Mouse (Mus musculus) cerebellum, adult 18-20 months (tissue): ENCODE data around the gene Elovl4.

Experiments
- DNase-seq, 2 experiments: peaks; one replicate each; pipeline ENCODE4 v3.0.0; 2021

The Elovl4 gene

GRCm38 (mm10) chr9:83805977-83806815, at the start of gene Elovl4:
TSS of gene Elovl4 (minus strand) at chr9:83806277.
- DNase-seq, result peak; percentile 91 to 96

DNA sequence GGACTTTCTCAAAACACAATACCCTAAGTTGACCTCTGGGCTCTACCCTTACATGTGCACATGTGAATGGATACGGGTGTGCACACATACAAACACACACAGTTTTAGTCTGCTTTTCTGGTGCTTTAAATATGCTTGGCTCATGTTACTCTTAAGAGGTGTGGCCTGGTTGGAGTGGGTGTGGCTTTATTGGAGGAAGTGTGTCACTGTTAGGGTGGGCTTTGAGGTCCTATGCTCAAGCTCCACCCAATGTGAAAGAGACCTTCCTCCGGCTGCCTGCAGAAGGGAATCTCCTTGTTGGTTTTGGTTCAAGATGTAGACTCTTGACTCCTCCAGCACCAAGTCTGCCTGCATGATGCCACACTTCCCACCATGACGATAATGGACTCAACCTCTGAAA, 46.4 kb upstream of the Elovl4 start:
- DNase-seq, result no peak

GRCm38 (mm10) chr9:83834748-83835313, 28.8 kb upstream of the Elovl4 start:
- DNase-seq, result no peak

DNA sequence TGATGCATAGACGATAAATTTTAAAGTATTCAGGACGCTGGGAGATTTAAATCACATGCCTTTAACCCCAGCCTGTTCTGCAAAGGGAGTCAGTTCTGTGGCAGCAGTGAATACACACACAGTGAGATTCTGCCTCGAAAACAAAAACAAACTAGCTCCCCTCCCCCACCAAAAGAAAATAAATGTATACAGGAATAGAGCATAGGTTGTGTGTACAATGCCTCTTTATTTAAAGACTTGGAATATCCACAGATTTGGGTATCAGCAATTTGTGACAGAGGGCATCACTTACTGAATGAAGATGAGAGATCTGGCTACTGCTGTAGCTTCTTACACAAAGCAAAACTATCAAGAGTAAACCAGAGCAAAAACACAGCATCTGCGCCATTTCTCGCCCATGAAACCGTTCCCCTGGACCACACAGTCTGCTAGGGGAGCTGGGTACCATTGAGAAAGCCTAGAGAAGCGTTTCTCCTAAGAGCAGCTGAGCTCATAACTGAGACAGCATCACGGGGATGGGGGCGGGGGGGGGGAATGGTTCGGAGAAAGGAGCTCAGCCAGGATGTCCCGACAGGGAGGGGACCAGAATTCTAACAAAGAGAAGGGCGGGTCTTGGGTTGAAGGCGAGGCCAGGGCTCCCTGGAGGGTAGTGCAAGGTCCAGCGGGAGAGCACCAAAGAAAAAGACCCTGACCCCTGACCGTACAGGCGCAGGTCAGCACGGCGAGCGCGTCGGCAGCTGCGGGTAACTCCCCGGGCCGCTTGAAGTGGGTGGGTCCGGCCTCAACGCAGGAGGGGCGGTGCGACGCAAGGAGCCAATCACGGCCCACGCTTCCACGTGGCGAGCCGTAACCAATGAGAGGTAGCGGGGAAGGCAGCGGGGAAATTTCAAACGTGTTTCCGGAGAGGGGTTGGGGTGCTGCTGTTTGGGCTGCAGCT, 28.0 kb upstream of the Elovl4 start, which contains the start of gene Ttk:
Ttk (plus strand) TSS at position 879 of the 937 bp plus-strand sequence.
- peak; percentile 89 to 91 for DNase-seq

GRCm38 (mm10) chr9:83831152-83831551, 25.1 kb upstream of the Elovl4 start:
- DNase-seq, result no peak

DNA sequence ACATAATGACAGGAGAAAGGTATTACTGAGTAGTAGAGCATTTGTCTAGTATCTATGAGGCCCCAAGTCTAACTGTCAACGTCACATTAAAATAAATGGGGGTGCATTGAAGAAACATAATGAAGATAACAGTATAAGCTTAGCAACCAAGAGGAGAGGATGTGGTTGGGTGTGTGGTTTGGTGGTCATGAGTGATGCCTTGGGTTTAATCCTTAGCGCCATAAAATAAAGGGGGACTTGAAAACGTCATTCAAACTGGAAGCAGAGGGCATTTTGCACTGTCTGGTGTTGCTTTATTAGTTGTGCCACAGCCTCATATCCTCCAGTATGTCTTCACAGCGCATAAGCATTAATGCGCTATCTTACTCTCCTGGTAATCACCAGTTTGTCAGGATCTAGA, 23.8 kb upstream of the Elovl4 start:
- no peak for DNase-seq

GRCm38 (mm10) chr9:83822925-83823324, 16.8 kb upstream of the Elovl4 start:
- no peak for DNase-seq

DNA sequence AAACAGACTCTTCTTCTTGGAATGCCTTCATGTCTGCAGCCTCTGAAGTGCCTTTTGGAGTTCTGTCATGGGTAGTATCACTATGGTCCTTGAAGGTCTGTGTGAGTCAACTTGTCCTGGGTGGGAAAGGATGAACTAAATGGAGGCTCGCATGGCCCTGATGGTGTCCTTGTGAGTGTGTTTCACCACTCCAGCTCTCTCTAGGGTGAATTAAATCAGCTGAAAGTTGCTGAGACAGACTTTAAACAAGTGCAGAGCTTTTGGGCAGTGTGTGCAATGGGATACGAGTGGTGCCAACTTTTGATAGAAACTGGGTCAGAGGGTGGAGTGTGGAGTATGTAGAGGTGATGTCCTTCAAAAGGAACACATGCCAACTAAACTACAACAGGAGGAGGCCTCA, 14.9 kb upstream of the Elovl4 start:
- DNase-seq, result no peak

DNA sequence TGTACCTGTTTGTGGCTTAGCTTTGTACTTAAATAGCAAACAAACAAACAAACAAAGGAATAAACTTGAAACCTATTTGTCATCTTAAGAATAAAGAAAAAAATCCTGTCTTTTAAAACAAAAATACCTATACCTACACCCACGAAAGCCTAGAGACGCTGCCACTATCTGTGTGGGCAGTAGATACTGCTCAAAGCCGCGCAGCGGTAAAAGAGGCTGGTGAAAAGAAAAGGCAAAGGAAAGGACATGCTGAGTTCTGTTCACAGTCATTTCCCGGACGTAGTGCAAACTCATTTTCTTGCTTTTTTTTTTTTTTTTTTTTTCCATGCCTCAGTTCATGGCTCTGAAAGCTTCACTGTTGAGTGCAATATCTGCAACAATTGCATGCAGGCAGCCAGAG, 13.1 kb upstream of the Elovl4 start:
- no peak for DNase-seq

DNA sequence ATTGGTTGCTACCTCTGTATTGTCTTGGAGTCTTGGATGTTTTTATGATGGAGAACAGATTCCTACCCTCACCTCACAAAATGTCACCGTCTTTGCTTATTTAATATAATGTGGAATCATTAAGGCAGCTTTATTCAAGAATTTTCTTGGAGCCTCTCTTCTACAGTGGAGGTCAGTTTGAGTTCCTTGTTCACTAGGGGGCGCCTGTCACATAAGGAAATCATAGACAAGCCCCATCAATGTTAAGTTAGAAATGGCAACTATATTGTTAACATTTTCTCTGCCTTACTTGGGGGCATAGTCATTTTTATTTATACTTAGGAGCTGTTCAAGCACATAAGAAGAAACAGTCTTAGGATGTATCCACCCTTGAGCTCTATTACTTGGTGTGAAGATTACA, 1.5 kb upstream of the Elovl4 start:
- DNase-seq, result peak; percentile 65 to 71

DNA sequence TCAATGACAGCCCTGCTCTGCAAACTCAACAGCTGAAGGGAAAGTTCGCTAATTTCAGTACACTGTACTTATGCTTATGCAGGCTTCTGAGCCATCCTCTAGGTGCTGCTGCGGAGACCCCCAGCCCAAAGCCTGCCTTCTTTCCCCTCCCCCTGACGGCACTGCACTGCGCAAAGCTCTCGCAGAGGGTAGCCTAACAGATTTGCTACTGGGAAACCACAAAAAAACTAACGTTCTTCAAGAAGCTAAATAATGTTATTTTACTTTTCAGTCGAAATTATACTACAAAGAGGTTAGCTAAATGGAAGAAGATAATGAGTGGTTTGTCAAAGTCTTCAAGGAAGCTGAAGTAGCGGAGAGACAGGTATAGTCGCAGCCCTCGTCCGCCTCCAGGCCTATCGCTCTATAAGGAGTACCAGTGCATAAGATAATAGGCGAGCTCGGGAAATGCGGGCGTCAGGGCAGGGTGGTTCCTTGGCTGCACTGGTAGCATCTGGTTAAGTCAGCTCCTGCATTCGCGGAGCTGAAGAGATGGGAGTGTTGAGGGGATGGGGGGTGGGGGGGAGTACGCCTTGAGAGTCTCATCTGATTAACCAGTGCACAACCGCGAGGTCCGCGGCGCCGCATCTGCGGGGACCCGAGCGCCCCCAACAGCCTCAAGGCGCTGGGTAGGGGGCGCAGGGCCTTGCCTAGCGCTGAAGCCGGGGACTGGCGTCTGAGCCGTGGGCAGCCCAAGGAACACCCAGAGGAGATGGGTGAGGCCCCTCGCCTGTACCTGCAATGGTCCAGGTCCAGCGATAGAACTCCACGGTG, 707 bp downstream of the Elovl4 start:
- peak; percentile 48 to 52 for DNase-seq

GRCm38 (mm10) chr9:83804341-83804740, 1.7 kb downstream of the Elovl4 start:
- DNase-seq, result peak; percentile 19 to 36

DNA sequence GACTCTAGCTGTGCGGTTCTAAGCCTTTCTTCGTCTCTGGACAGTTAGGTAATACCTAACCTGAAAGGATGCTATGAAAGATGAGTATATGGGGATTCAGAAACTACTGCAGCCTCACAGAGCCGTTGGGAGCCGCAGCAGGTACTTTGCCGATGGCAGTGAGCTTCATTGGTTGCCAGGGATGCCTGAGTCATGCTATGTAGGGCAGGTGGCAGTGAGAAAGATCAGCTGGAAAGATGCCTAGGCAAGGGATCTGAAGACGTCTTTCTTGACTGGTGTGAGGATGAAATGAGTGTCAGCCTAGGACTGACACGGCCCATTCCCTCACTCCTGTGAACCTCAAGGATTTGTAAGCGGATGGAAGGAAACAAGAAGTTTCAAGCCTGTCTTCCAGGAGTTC, 8.2 kb downstream of the Elovl4 start:
- DNase-seq, result peak; percentile 63 to 74

DNA sequence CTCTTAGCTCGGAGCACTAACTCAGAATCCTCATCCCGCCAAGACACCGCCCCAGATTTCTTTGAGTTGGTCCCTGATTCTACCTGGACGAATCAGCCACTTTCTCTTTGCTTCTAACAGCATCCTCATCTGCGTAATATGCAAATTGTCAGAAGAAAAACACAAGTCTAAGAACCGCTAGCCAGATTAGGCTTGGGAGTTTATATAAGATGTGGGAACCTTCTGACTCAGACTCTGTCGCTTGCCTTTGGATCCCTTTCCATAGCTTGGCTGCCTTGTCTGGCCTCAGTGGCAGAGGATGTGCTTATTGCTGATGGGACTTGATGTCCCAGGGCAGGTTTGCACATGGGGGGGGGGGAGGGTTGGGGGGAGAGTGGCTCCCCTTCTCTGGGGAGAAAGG, 9.2 kb downstream of the Elovl4 start:
- no peak for DNase-seq

DNA sequence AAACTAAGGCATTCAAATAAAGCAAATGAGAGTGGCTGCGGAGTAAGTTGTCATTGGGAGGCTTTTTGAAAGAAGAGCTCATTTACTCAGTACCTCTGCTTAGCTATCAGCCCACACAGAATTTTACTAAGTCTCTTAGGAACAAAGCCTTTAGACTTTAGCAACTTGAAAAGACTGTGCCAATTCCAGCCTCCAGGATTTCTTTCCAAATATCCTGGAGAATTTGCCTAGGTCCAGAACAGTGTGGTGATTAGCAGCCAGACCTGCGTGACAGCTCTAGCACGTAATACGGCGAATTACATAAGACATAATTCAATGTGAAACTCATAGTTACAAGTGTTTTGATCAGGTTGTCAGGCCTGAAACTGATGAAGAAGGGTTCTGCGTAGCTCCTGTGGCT, 16.8 kb downstream of the Elovl4 start:
- no peak for DNase-seq

GRCm38 (mm10) chr9:83785501-83785900, 20.6 kb downstream of the Elovl4 start:
- no peak for DNase-seq

DNA sequence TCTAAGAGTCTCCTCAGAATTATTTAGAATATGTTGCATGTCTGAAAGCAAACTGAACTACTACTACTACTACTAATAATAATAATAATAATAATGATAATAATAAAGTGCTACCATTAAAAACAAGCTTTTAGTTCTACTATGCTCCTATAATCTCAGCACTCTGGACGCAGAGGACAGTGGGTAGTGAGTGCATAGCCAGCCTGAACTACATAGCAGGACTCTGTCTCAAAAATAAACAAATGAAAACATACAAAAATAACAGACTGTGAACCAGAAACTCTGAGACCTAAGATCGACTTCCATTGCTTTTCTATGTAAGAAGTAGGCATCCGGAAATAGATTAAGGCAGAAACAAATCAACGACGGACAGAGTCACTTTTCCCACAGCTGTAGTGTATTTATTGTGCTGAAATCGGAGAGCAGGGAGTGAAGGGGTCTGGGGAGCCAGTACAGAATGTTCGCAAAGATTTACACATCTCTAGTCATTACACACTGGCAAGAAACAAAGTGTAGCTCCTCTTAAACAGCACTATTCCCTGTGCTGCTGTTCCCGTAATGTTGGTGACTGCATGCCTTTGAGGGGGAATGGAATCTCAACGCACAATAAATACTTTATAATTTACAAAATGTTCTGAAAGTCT, 27.6 kb downstream of the Elovl4 start:
- DNase-seq, result no peak

DNA sequence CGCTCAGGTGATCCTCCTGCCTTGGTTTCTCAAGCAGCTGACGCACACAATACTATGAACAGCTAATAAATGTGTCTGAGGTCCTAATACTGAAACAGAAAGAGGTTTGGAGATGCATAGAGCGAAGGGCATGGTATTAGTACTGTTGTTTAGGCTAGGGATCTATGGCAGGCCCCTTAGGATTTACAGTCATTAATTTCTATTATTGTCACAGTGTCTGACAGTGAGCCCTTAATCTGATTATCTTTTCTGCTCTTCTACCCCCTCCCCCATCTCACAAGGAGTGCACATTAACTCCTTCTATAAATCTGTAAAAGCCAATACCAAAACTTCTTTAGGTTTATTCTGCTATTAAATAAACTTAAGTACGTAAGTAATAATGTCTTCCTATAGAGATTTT, 44.8 kb downstream of the Elovl4 start:
- DNase-seq, result no peak

DNA sequence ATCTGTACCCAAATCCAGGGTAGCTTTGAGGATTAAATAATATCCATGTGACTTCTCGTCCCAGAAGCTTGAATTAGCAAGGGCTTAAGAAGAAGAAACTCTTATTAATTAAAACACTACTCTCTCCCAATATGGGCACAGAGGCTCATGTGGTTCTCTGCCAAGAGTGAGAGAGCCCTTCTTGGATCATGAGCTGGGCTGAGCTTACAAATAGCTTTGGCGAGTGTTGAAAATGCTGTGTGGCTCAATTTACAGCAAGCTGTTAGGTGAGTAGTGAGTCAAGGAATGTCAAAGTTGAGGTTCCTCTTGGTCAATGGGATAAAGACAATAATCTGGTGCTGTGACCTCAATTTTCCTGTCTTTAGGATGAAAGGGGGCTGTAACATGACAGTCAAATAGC, 74.2 kb downstream of the Elovl4 start:
- DNase-seq, result no peak

DNA sequence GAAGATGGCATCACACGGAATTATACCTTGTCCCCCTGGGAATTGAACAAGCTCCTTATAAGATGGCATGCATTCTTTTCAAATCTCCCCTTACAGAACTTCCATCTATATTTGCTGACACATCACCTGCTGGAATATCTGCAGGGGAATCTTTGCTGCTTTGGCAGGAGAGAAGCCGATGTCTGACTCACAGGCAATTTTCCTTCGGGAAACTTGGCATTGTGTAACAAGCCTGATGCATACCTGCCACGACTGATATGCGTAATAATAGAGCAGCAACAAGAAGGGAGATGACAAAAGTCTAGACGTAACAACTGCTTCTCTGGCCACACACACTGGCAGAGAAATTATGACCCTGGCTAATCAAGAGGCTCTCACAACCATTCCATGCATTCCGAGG, 75.2 kb downstream of the Elovl4 start:
- DNase-seq, result no peak
